Mouse (Mus musculus): Measurements from ENCODE around the gene Tcea3. TPM values are rescaled to one million over a fixed set of nuclear protein-coding genes. Genes with fewer than 3 reads are reported as not detected.

The Tcea3 gene
- total RNA-seq, 1 experiment, result 75.1 TPM

GRCm38 (mm10) chr4:136246568-136246969 lies 960 bp upstream of the Tcea3 start:
- Histone ChIP-seq H3K27ac (ENCODE audit: insufficient read depth, low read depth, low read length, poor library complexity, severe bottlenecking) (peak overlapping the region; percentile 97), H3K4me3 (ENCODE audit: insufficient read depth in 1 of 2, low read depth in 1 of 2, low read length in 2 of 2, poor library complexity in 1 of 2, severe bottlenecking in 1 of 2) (peak overlapping the region; percentile 76 to 92), H3K4me1 (ENCODE audit: control insufficient read depth in 2 of 2, insufficient read depth in 2 of 2, low read length in 2 of 2, poor library complexity in 1 of 2) (peaks cover 9 to 27% of the 10 kb centered on the region in 2 experiments), H3K9me3 (ENCODE audit: control insufficient read depth, insufficient read depth, low read depth, low read length) (no peaks in the 10 kb centered on the region), H3K9ac (ENCODE audit: insufficient read depth, low read depth, low read length, poor library complexity, severe bottlenecking) (peak overlapping the region; percentile 73; the same call in 1 of the 2 replicates), H3K36me3 (ENCODE audit: control insufficient read depth, insufficient read depth, low read length, poor library complexity, severe bottlenecking) (peaks cover 11% of the 10 kb centered on the region)
- TF ChIP-seq ZC3H11A (IDR thresholded peaks at IDR 0.05; ENCODE audit: borderline replicate concordance, low read depth, low read length) (no peak), HCFC1 (IDR thresholded peaks at IDR 0.05; ENCODE audit: borderline replicate concordance, insufficient read depth, low read length) (no peak), MAFK (IDR thresholded peaks at IDR 0.05; ENCODE audit: insufficient read depth, low read depth, low read length) (no peak), ZNF384 (IDR thresholded peaks at IDR 0.05; ENCODE audit: low read depth, low read length) (no peak), CHD2 (IDR thresholded peaks at IDR 0.05; ENCODE audit: low read depth, low read length) (no peak)
- peak; percentile 91 for DNase-seq (ENCODE audit: low read depth, low spot score)
- in situ Hi-C loops (cut with MboI; ENCODE audit: low sequenced_read_pairs in 2 of 2, unreplicated experiment in 2 of 2), result no loop called here

DNA sequence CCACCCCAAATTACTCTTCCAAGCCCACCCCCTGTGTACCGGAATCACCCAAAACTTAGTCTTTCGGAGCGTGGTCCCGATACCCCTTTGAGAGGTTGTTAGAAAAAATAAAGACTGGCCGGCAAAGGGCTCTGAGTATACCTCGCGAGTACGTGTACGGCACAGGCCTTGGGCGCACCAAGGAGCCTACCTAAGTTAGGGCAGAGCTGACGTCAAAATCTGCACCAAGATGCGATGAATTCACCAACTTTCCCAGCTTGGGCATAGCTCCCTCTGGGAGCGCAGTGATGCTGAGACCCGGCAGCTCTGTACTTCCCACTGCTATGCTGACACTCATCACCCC lies 172 bp upstream of the Tcea3 start:
- peak overlapping the region; percentile 76 to 92 for H3K4me3 ChIP-seq (ENCODE audit: insufficient read depth in 1 of 2, low read depth in 1 of 2, low read length in 2 of 2, poor library complexity in 1 of 2, severe bottlenecking in 1 of 2)
- H3K27ac ChIP-seq (ENCODE audit: insufficient read depth, low read depth, low read length, poor library complexity, severe bottlenecking), result peak overlapping the region; percentile 97
- no peak for DNase-seq (ENCODE audit: low read depth, low spot score)
- peak overlapping the region; percentile 73 for H3K9ac ChIP-seq (ENCODE audit: insufficient read depth, low read depth, low read length, poor library complexity, severe bottlenecking)
- H3K36me3 ChIP-seq (ENCODE audit: control insufficient read depth, insufficient read depth, low read length, poor library complexity, severe bottlenecking), result peaks cover 15% of the 10 kb centered on the region
- in situ Hi-C loops (cut with MboI; ENCODE audit: low sequenced_read_pairs in 2 of 2, unreplicated experiment in 2 of 2), result no loop called here
- H3K4me1 ChIP-seq (ENCODE audit: control insufficient read depth in 2 of 2, insufficient read depth in 2 of 2, low read length in 2 of 2, poor library complexity in 1 of 2), result peaks cover 9 to 29% of the 10 kb centered on the region in 2 experiments
- no peaks in the 10 kb centered on the region for H3K9me3 ChIP-seq (ENCODE audit: control insufficient read depth, insufficient read depth, low read depth, low read length)
- TF ChIP-seq HCFC1 (IDR thresholded peaks at IDR 0.05; ENCODE audit: borderline replicate concordance, insufficient read depth, low read length) (no peak), ZC3H11A (IDR thresholded peaks at IDR 0.05; ENCODE audit: borderline replicate concordance, low read depth, low read length) (no peak), ZNF384 (IDR thresholded peaks at IDR 0.05; ENCODE audit: low read depth, low read length) (no peak), MAFK (IDR thresholded peaks at IDR 0.05; ENCODE audit: insufficient read depth, low read depth, low read length) (no peak), CHD2 (IDR thresholded peaks at IDR 0.05; ENCODE audit: low read depth, low read length) (no peak)

DNA sequence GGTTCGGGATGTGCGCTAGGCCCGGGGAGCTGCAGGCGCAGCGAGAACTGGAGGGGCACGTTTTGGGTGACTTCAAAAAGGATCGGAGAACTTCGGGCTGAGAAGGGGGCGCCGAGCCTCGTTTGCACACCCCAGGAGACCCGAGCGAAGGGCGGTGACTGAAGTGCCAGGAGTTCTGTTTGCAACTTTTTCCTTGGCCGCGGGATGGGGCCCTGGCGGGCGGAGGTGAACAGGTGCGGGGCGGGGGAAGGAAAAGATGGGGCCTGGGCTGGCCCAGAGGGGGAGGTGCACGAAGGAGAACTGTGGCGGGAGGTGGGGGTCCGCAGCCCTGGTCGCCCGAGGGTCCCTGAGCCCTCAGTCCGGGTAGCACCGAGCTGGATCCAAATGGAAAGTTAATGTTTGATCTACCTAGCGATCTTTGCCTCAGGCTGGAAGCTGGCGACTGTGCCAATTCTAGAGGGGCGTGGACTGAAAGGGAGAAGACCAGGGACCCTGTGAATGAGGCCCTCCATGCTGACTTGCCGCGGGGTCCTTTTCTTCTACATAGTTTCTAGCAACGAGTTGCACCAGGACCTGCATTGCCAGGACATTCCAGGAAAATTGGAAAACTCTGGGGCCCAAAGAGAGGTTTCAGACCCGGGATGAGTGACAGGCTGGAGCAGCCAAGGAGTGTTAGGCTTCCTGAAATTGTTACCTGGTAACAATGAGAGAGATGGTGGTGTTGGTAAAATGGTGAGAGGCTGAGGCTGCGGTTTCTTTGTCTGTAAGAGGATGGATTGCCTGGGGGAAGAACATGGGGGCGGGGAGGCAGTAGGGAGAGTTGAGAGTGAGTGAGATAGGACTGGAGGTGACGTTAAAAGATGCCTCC lies 1.2 kb downstream of the Tcea3 start:
- peaks cover 12% of the 10 kb centered on the region for H3K36me3 ChIP-seq (ENCODE audit: control insufficient read depth, insufficient read depth, low read length, poor library complexity, severe bottlenecking)
- H3K9me3 ChIP-seq (ENCODE audit: control insufficient read depth, insufficient read depth, low read depth, low read length), result no peaks in the 10 kb centered on the region
- TF ChIP-seq HCFC1 (IDR thresholded peaks at IDR 0.05; ENCODE audit: borderline replicate concordance, insufficient read depth, low read length) (no peak), MAFK (IDR thresholded peaks at IDR 0.05; ENCODE audit: insufficient read depth, low read depth, low read length) (no peak), ZC3H11A (IDR thresholded peaks at IDR 0.05; ENCODE audit: borderline replicate concordance, low read depth, low read length) (no peak), CHD2 (IDR thresholded peaks at IDR 0.05; ENCODE audit: low read depth, low read length) (no peak), ZNF384 (IDR thresholded peaks at IDR 0.05; ENCODE audit: low read depth, low read length) (no peak)
- H3K4me3 ChIP-seq (ENCODE audit: insufficient read depth in 1 of 2, low read depth in 1 of 2, low read length in 2 of 2, poor library complexity in 1 of 2, severe bottlenecking in 1 of 2), result peak overlapping the region; percentile 76 to 92
- peak; percentile 62 for DNase-seq (ENCODE audit: low read depth, low spot score)
- H3K27ac ChIP-seq (ENCODE audit: insufficient read depth, low read depth, low read length, poor library complexity, severe bottlenecking), result peak overlapping the region; percentile 97; the same call in 1 of the 2 replicates
- H3K9ac ChIP-seq (ENCODE audit: insufficient read depth, low read depth, low read length, poor library complexity, severe bottlenecking), result peak overlapping the region; percentile 55
- H3K4me1 ChIP-seq (ENCODE audit: control insufficient read depth in 2 of 2, insufficient read depth in 2 of 2, low read length in 2 of 2, poor library complexity in 1 of 2), result peaks cover 8 to 21% of the 10 kb centered on the region in 2 experiments
- in situ Hi-C loops (cut with MboI; ENCODE audit: low sequenced_read_pairs in 2 of 2, unreplicated experiment in 2 of 2), result no loop called here

DNA sequence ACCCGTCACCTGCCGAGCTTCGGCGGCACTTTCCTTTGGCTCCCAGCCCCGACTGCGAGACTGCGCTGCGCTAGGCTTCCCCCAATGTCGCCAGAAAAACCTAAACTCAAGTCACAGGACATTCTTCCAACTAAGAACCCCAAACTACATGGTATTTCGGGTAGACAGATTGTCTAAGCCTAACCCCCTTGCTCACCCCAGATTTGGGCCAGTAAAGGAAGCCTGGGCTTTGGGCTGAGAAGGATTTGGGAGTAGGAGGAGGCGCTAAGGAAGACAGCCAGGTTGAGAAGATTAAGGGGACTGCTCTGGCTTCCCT lies 1.8 kb downstream of the Tcea3 start:
- no peak for DNase-seq (ENCODE audit: low read depth, low spot score)
- Histone ChIP-seq H3K4me3 (ENCODE audit: insufficient read depth in 1 of 2, low read depth in 1 of 2, low read length in 2 of 2, poor library complexity in 1 of 2, severe bottlenecking in 1 of 2) (peak overlapping the region; percentile 76 to 92), H3K4me1 (ENCODE audit: control insufficient read depth in 2 of 2, insufficient read depth in 2 of 2, low read length in 2 of 2, poor library complexity in 1 of 2) (peaks cover 5 to 17% of the 10 kb centered on the region in 2 experiments), H3K9ac (ENCODE audit: insufficient read depth, low read depth, low read length, poor library complexity, severe bottlenecking) (peak overlapping the region; percentile 55; the same call in 1 of the 2 replicates), H3K36me3 (ENCODE audit: control insufficient read depth, insufficient read depth, low read length, poor library complexity, severe bottlenecking) (peaks cover 10% of the 10 kb centered on the region; the same call in 1 of the 2 replicates), H3K27ac (ENCODE audit: insufficient read depth, low read depth, low read length, poor library complexity, severe bottlenecking) (no peak overlapping the region; the same call in 1 of the 2 replicates), H3K9me3 (ENCODE audit: control insufficient read depth, insufficient read depth, low read depth, low read length) (no peaks in the 10 kb centered on the region)
- TF ChIP-seq CHD2 (IDR thresholded peaks at IDR 0.05; ENCODE audit: low read depth, low read length), result no peak
- TF ChIP-seq MAFK (IDR thresholded peaks at IDR 0.05; ENCODE audit: insufficient read depth, low read depth, low read length), result no peak
- TF ChIP-seq HCFC1 (IDR thresholded peaks at IDR 0.05; ENCODE audit: borderline replicate concordance, insufficient read depth, low read length), result no peak
- no peak for TF ChIP-seq ZNF384 (IDR thresholded peaks at IDR 0.05; ENCODE audit: low read depth, low read length)
- TF ChIP-seq ZC3H11A (IDR thresholded peaks at IDR 0.05; ENCODE audit: borderline replicate concordance, low read depth, low read length), result no peak
- in situ Hi-C loops (cut with MboI; ENCODE audit: low sequenced_read_pairs in 2 of 2, unreplicated experiment in 2 of 2), result no loop called here
